Mouse (Mus musculus) testis, adult 2 months (tissue): ENCODE data around the gene Atp1b4.

Experiments
- CTCF ChIP-seq: fragments of 200-500 bp; IDR thresholded peaks from 2 replicates; pipeline ENCODE4 v1.5.1; 2012; ENCODE audit warnings: low read depth, mild to moderate bottlenecking, inconsistent platforms, low read length, moderate library complexity; ENCODE audit not compliant: control insufficient read depth, insufficient read depth, insufficient replicate concordance
- POLR2A ChIP-seq: fragments of 200-500 bp; IDR thresholded peaks from 2 replicates; pipeline ENCODE4 v1.6.1; 2012; ENCODE audit warnings: low read depth, mild to moderate bottlenecking, inconsistent platforms, low read length, moderate library complexity; ENCODE audit not compliant: control insufficient read depth

DNA sequence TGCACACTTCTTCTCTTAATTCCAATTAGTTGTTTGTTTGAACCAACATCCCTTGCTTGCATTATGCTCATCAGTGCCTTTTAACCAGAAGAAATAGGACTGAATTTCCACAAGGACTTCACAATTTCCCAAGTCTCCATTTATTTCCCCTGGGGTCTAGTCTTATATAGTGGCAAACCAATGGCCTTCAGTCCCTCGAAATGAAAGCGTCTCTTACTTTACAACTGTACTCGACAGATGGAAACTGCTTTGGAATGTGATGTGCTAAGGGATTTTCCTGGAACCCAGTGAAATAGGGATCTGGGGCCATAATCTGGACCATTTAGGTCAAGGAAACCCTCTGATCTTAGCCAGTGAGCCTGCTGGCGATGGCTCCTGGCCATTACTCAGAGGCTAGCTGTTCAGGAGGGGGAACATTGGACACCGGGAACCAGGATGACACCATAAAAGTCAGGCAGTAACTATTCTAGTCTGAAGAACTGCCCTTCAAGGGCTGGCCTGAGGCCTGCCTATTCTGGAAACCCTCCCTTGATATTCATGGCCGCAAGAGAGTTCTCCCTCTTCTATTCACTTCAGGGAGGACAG lies 2.3 kb upstream of the Atp1b4 start:
- TF ChIP-seq POLR2A (no peak), CTCF (no peak)
